Mouse (Mus musculus): ENCODE data around the gene Prr5. TPM values are rescaled to one million over a fixed set of nuclear protein-coding genes. Genes with fewer than 3 reads are reported as not detected.

The Prr5 gene
- total RNA-seq, 4 experiments from 2014 or later: 11.0 to 14.2 (median 13.6) TPM

DNA sequence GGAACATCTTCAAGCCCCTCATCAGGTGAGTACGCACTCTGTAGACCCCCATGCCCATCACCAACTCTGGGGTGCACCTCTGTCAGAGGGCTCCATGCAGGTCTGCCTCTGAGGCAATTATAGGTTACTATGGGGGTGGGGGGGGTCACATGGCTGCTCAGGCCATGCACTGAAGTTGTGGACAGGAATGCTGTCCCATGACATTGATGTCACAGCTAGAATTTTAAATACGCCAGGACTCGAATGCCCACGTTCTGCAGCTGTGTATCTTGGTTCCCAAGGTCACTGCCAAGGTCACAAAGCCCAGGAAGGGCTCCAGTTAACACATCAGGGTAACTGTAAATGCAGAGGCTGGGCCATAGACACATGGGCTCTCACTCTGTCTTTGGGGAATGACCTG is 76.4 kb downstream of the Prr5 start:
- DNase-seq (ENCODE audit: low spot score in 2 of 2): no peak

Other genes with a start within 250 kb of the Prr5 start
- 10 to 100 TPM; 44.3 to 55.3 (median 48.2) TPM for gene Shisal1, start 222.5 kb upstream of the Prr5 start, total RNA-seq (2022)
- gene Rtl6, start 111.8 kb upstream of the Prr5 start, total RNA-seq (2022): 10 to 100 TPM; 48.6 to 55.4 (median 52.2) TPM
- gene Arhgap8, start 50.4 kb downstream of the Prr5 start, total RNA-seq (2022): under 1 TPM in 3 of 4 experiments, not detected in 1; 0.18 to 0.76 (median 0.39) TPM
- 10 to 100 TPM in 2 of 4 experiments, 1 to 10 TPM in 2; 6.6 to 12.2 (median 9.3) TPM for gene Phf21b, start 186.4 kb downstream of the Prr5 start, total RNA-seq (2022)